Mouse (Mus musculus) thymus, adult 2 months (tissue): ENCODE data around the gene Taf3.

Experiments
- CTCF ChIP-seq: fragments of 200-500 bp; IDR thresholded peaks from 2 replicates; pipeline ENCODE4 v1.5.1; 2012; ENCODE audit warnings: mild to moderate bottlenecking, control low read depth, low read length, moderate library complexity, borderline replicate concordance; ENCODE audit not compliant: control insufficient read depth, poor library complexity, insufficient read depth; ENCODE audit errors: extremely low read depth
- POLR2A ChIP-seq: fragments of 200-500 bp; IDR thresholded peaks from 2 replicates; pipeline ENCODE4 v1.6.1; 2012; ENCODE audit warnings: mild to moderate bottlenecking, low read length, control low read depth, moderate library complexity; ENCODE audit not compliant: control insufficient read depth, poor library complexity, insufficient read depth; ENCODE audit errors: extremely low read depth

- TF ChIP-seq POLR2A (no peak), CTCF (no peak)
Measured at GRCm38 (mm10) chr2:9961708-9962107, 86.7 kb downstream of the Taf3 start.
